Mouse (Mus musculus): ENCODE data around the gene Caskin1. TPM values are rescaled to one million over a fixed set of nuclear protein-coding genes. Genes with fewer than 3 reads are reported as not detected.

The Caskin1 gene
- 45.7 and 46.8 TPM in 2 replicates for polyA plus RNA-seq (2014; fragmentation: Nextera tagmentation; extraction: Ambion mirVana)

- Histone ChIP-seq H3K27me3 (ENCODE audit: control insufficient read depth, insufficient read depth, low read length) (no peaks in the 10 kb centered on the region), H3K4me2 (replicated peaks) (peak within 1 kb of the TSS; percentile 90), H3K9ac (peak within 1 kb of the TSS; percentile 92), H3K9me3 (ENCODE audit: control insufficient read depth, low read length) (no peaks in the 10 kb centered on the region), H3K27ac (peak within 1 kb of the TSS; percentile 97), H3K4me3 (replicated peaks; ENCODE audit: low read length) (peak within 1 kb of the TSS; percentile 81), H3K4me1 (replicated peaks; ENCODE audit: control insufficient read depth, insufficient read depth, low read length) (peaks cover 28% of the 10 kb centered on the region), H3K36me3 (replicated peaks; ENCODE audit: control insufficient read depth, insufficient read depth) (no peaks in the 10 kb centered on the region)
- WGBS = under 1% methylated on average over 32 of the region's 45 CpGs
- peak; percentile 61 for ATAC-seq (ENCODE audit: low FRiP score)
- DNase-seq (ENCODE audit: low spot score) = peak; percentile 64
Observed at GRCm38 (mm10) chr17:24488186-24488661, at the start of gene Caskin1. Caskin1 (plus strand) TSS chr17:24488601.

GRCm38 (mm10) chr17:24440377-24440776 is 48.0 kb upstream of the Caskin1 start:
- H3K27ac ChIP-seq = no peak overlapping the region
- H3K4me3 ChIP-seq (replicated peaks; ENCODE audit: low read length) = no peak overlapping the region
- H3K27me3 ChIP-seq (ENCODE audit: control insufficient read depth, insufficient read depth, low read length) = no peaks in the 10 kb centered on the region
- no peak for ATAC-seq (ENCODE audit: low FRiP score)
- 92% methylated on average over 8 of the region's 8 CpGs for WGBS
- H3K4me2 ChIP-seq (replicated peaks) = no peak overlapping the region
- no peak overlapping the region for H3K9ac ChIP-seq
- DNase-seq (ENCODE audit: low spot score) = no peak
- H3K9me3 ChIP-seq (ENCODE audit: control insufficient read depth, low read length) = no peaks in the 10 kb centered on the region
- H3K36me3 ChIP-seq (replicated peaks; ENCODE audit: control insufficient read depth, insufficient read depth) = peaks cover 90% of the 10 kb centered on the region
- no peaks in the 10 kb centered on the region for H3K4me1 ChIP-seq (replicated peaks; ENCODE audit: control insufficient read depth, insufficient read depth, low read length)

- H3K27me3 ChIP-seq (ENCODE audit: control insufficient read depth, insufficient read depth, low read length) = no peaks in the 10 kb centered on the region
- no peak overlapping the region for H3K9ac ChIP-seq
- no peak for ATAC-seq (ENCODE audit: low FRiP score)
- no peak overlapping the region for H3K4me2 ChIP-seq (replicated peaks)
- H3K27ac ChIP-seq = no peak overlapping the region
- no peaks in the 10 kb centered on the region for H3K4me1 ChIP-seq (replicated peaks; ENCODE audit: control insufficient read depth, insufficient read depth, low read length)
- H3K36me3 ChIP-seq (replicated peaks; ENCODE audit: control insufficient read depth, insufficient read depth) = peaks cover 95% of the 10 kb centered on the region
- 43% methylated on average over 2 of the region's 2 CpGs for WGBS
- no peak overlapping the region for H3K4me3 ChIP-seq (replicated peaks; ENCODE audit: low read length)
- DNase-seq (ENCODE audit: low spot score) = no peak
- H3K9me3 ChIP-seq (ENCODE audit: control insufficient read depth, low read length) = no peaks in the 10 kb centered on the region
Observed at GRCm38 (mm10) chr17:24441148-24441547, 47.3 kb upstream of the Caskin1 start.

- peaks cover 95% of the 10 kb centered on the region for H3K36me3 ChIP-seq (replicated peaks; ENCODE audit: control insufficient read depth, insufficient read depth)
- no peaks in the 10 kb centered on the region for H3K9me3 ChIP-seq (ENCODE audit: control insufficient read depth, low read length)
- WGBS = 96% methylated on average over 14 of the region's 14 CpGs
- H3K4me2 ChIP-seq (replicated peaks) = no peak overlapping the region
- no peak for ATAC-seq (ENCODE audit: low FRiP score)
- H3K27me3 ChIP-seq (ENCODE audit: control insufficient read depth, insufficient read depth, low read length) = no peaks in the 10 kb centered on the region
- H3K4me3 ChIP-seq (replicated peaks; ENCODE audit: low read length) = no peak overlapping the region
- no peak for DNase-seq (ENCODE audit: low spot score)
- no peak overlapping the region for H3K27ac ChIP-seq
- H3K9ac ChIP-seq = no peak overlapping the region
- no peaks in the 10 kb centered on the region for H3K4me1 ChIP-seq (replicated peaks; ENCODE audit: control insufficient read depth, insufficient read depth, low read length)
Observed at GRCm38 (mm10) chr17:24442107-24442506, 46.3 kb upstream of the Caskin1 start.

- Histone ChIP-seq H3K4me1 (replicated peaks; ENCODE audit: control insufficient read depth, insufficient read depth, low read length) (no peaks in the 10 kb centered on the region), H3K27ac (no peak within 1 kb of the TSS), H3K36me3 (replicated peaks; ENCODE audit: control insufficient read depth, insufficient read depth) (peaks cover 97% of the 10 kb centered on the region), H3K9ac (no peak within 1 kb of the TSS), H3K4me3 (replicated peaks; ENCODE audit: low read length) (no peak within 1 kb of the TSS), H3K27me3 (ENCODE audit: control insufficient read depth, insufficient read depth, low read length) (no peaks in the 10 kb centered on the region), H3K4me2 (replicated peaks) (no peak within 1 kb of the TSS), H3K9me3 (ENCODE audit: control insufficient read depth, low read length) (no peaks in the 10 kb centered on the region)
- DNase-seq (ENCODE audit: low spot score) = no peak
- ATAC-seq (ENCODE audit: low FRiP score) = no peak
- WGBS = 82% methylated on average over 7 of the region's 7 CpGs
Observed at GRCm38 (mm10) chr17:24442632-24443155, 45.7 kb upstream of the Caskin1 start, which contains the start of gene Dnase1l2. Dnase1l2 (minus strand) TSS chr17:24443105.

- Histone ChIP-seq H3K4me2 (replicated peaks) (no peak overlapping the region), H3K9me3 (ENCODE audit: control insufficient read depth, low read length) (no peaks in the 10 kb centered on the region), H3K27me3 (ENCODE audit: control insufficient read depth, insufficient read depth, low read length) (no peaks in the 10 kb centered on the region), H3K27ac (no peak overlapping the region), H3K4me1 (replicated peaks; ENCODE audit: control insufficient read depth, insufficient read depth, low read length) (no peaks in the 10 kb centered on the region), H3K9ac (no peak overlapping the region), H3K36me3 (replicated peaks; ENCODE audit: control insufficient read depth, insufficient read depth) (peaks cover 98% of the 10 kb centered on the region), H3K4me3 (replicated peaks; ENCODE audit: low read length) (no peak overlapping the region)
- ATAC-seq (ENCODE audit: low FRiP score) (no peak), DNase-seq (ENCODE audit: low spot score) (no peak)
- WGBS = 93% methylated on average over 4 of the region's 4 CpGs
Observed at GRCm38 (mm10) chr17:24443409-24443808, 45.0 kb upstream of the Caskin1 start.

- Histone ChIP-seq H3K27me3 (ENCODE audit: control insufficient read depth, insufficient read depth, low read length) (no peaks in the 10 kb centered on the region), H3K9ac (no peak overlapping the region), H3K4me2 (replicated peaks) (no peak overlapping the region), H3K9me3 (ENCODE audit: control insufficient read depth, low read length) (no peaks in the 10 kb centered on the region), H3K4me1 (replicated peaks; ENCODE audit: control insufficient read depth, insufficient read depth, low read length) (no peaks in the 10 kb centered on the region), H3K36me3 (replicated peaks; ENCODE audit: control insufficient read depth, insufficient read depth) (peaks cover 99% of the 10 kb centered on the region), H3K27ac (no peak overlapping the region), H3K4me3 (replicated peaks; ENCODE audit: low read length) (no peak overlapping the region)
- DNase-seq (ENCODE audit: low spot score) (no peak), ATAC-seq (ENCODE audit: low FRiP score) (no peak)
- WGBS = 97% methylated on average over 8 of the region's 8 CpGs
Observed at GRCm38 (mm10) chr17:24446590-24446989, 41.8 kb upstream of the Caskin1 start.

- DNase-seq (ENCODE audit: low spot score) = no peak
- H3K4me1 ChIP-seq (replicated peaks; ENCODE audit: control insufficient read depth, insufficient read depth, low read length) = peaks cover 14% of the 10 kb centered on the region
- H3K36me3 ChIP-seq (replicated peaks; ENCODE audit: control insufficient read depth, insufficient read depth) = peaks cover 72% of the 10 kb centered on the region
- WGBS = 95% methylated on average over 6 of the region's 6 CpGs
- no peaks in the 10 kb centered on the region for H3K9me3 ChIP-seq (ENCODE audit: control insufficient read depth, low read length)
- H3K27ac ChIP-seq = no peak overlapping the region
- no peak overlapping the region for H3K4me3 ChIP-seq (replicated peaks; ENCODE audit: low read length)
- no peaks in the 10 kb centered on the region for H3K27me3 ChIP-seq (ENCODE audit: control insufficient read depth, insufficient read depth, low read length)
- no peak overlapping the region for H3K9ac ChIP-seq
- no peak overlapping the region for H3K4me2 ChIP-seq (replicated peaks)
- no peak for ATAC-seq (ENCODE audit: low FRiP score)
Observed at GRCm38 (mm10) chr17:24449507-24449906, 38.9 kb upstream of the Caskin1 start.

- ATAC-seq (ENCODE audit: low FRiP score) (no peak), DNase-seq (ENCODE audit: low spot score) (no peak)
- Histone ChIP-seq H3K27me3 (ENCODE audit: control insufficient read depth, insufficient read depth, low read length) (no peaks in the 10 kb centered on the region), H3K36me3 (replicated peaks; ENCODE audit: control insufficient read depth, insufficient read depth) (peaks cover 55% of the 10 kb centered on the region), H3K9ac (no peak overlapping the region), H3K4me2 (replicated peaks) (no peak overlapping the region), H3K4me3 (replicated peaks; ENCODE audit: low read length) (no peak overlapping the region), H3K27ac (no peak overlapping the region), H3K4me1 (replicated peaks; ENCODE audit: control insufficient read depth, insufficient read depth, low read length) (peaks cover 14% of the 10 kb centered on the region), H3K9me3 (ENCODE audit: control insufficient read depth, low read length) (no peaks in the 10 kb centered on the region)
- 96% methylated on average over 6 of the region's 6 CpGs for WGBS
Observed at GRCm38 (mm10) chr17:24451220-24451619, 37.2 kb upstream of the Caskin1 start.

- ATAC-seq (ENCODE audit: low FRiP score) = no peak
- WGBS = 98% methylated on average over 2 of the region's 2 CpGs
- Histone ChIP-seq H3K36me3 (replicated peaks; ENCODE audit: control insufficient read depth, insufficient read depth) (peaks cover 33% of the 10 kb centered on the region), H3K4me3 (replicated peaks; ENCODE audit: low read length) (no peak overlapping the region), H3K9ac (no peak overlapping the region), H3K9me3 (ENCODE audit: control insufficient read depth, low read length) (no peaks in the 10 kb centered on the region), H3K27ac (no peak overlapping the region), H3K4me1 (replicated peaks; ENCODE audit: control insufficient read depth, insufficient read depth, low read length) (peaks cover 14% of the 10 kb centered on the region), H3K27me3 (ENCODE audit: control insufficient read depth, insufficient read depth, low read length) (no peaks in the 10 kb centered on the region), H3K4me2 (replicated peaks) (peak overlapping the region; percentile 72)
- DNase-seq (ENCODE audit: low spot score) = no peak
Observed at GRCm38 (mm10) chr17:24453372-24453771, 35.0 kb upstream of the Caskin1 start.
